Mouse (Mus musculus): ENCODE measurements around the gene Ndufaf3. TPM values are rescaled to one million over a fixed set of nuclear protein-coding genes. Genes with fewer than 3 reads are reported as not detected.

The Ndufaf3 gene
- 28.8 TPM for polyA plus RNA-seq (2014; fragmentation: Illumina TruSeq; extraction: RNeasy Lipid Tissue Mini Kit (QIAGEN cat#74804); ENCODE audit: low read depth, low replicate concordance)

GRCm38 (mm10) chr9:108566815-108567776, at the start of gene Ndufaf3:
Gene Ndufaf3 (minus strand): TSS chr9:108567434.

DNA sequence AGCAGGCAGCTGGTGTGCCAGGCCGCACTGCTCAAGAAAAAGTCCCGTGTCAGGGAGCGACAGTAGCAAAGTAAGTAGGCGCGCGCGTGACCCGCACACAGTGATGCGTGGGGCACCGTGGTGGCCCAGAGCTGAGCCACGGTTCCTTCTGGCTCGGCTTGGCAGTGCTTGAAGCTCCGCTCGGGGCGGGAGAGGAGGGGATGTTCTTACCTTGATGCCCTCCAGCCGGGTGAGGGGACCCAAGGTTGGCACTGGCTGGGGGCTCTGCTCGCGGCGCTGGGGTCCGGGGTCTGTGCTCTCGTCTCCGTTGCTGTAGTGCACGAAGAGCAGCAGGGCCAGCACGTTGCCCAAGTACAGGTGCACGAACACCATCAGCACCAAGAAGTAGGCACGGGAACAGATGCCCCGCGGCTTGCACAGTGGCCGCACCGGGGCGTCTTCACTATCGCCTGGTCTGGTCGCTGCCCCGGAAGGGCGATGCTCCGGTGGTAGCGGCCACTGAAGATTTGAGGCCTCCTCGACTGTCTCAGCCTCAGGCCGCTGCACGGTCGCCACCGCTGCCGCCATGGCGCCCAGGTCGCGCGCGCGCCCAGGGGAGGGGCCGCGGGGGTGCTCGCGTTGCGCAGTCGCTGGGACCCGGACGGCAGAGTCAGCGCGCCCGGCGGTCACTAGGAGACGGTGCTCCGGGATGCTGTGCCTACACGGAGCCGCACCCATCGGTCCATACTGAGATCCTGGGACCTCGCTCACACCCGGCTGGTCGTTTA, 29.9 kb upstream of the Ndufaf3 start, which contains the start of gene P4htm:
TSS of gene P4htm (minus strand) at position 670 of the 767 bp plus-strand sequence.

GRCm38 (mm10) chr9:108578545-108579343, 11.5 kb upstream of the Ndufaf3 start, which contains the start of gene Wdr6:
Gene Wdr6 (minus strand): TSS chr9:108578739.

DNA sequence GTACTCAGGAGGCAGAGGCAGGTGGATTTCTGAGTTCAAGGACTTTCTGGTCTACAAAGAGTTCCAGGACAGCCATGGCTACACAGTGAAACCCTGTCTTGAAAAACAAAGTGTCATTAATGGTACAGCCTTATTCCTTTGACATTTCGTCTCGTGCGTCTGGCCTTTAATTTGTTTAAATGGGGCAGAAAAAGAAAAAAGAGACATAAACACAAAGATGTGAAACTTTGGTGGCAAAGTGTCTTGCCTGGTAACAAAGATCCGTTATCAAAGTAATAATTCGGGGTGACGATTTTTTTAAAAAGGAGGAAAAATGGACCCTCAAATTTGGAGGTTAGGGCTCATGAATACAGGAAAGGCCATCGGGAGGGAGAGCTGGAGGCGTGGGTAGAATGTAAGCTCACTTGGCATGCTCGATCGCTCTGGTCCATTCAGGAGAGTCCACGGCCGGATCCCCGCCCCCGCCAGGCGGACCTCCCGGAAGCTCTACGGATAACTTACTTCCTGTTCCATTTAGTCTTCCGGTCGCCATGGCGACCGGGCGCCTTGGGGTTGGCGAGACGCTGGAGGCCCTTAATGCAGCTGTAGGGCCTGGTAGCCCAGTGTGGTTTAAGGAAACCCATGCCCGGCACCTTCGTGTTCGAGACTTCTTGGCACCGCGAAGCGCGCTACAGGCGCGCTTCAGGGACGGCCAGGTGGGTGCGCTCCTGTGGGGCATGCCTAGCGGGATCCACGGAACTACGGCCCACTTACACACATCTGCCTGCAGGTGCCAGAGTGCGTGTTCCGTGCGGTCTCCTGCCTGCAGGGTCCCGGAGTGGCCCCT, 2.4 kb upstream of the Ndufaf3 start, which contains the start of gene Dalrd3:
TSS of gene Dalrd3 (plus strand) at position 506 of the 826 bp plus-strand sequence.

GRCm38 (mm10) chr9:108560227-108560841, 6.9 kb downstream of the Ndufaf3 start, which contains the start of gene Impdh2:
Gene Impdh2 (plus strand): TSS chr9:108560286.

GRCm38 (mm10) chr9:108516380-108517251, 50.6 kb downstream of the Ndufaf3 start, which contains the start of gene Qrich1:
Gene Qrich1 (plus strand): TSS chr9:108516806.

Other genes starting within 250 kb of the Ndufaf3 start
- 1.8 TPM for gene Gpx1, start 228.5 kb downstream of the Ndufaf3 start, polyA plus RNA-seq (2014; fragmentation: Illumina TruSeq; extraction: RNeasy Lipid Tissue Mini Kit (QIAGEN cat#74804); ENCODE audit: low read depth, low replicate concordance)
- gene Usp4, start 219.6 kb downstream of the Ndufaf3 start, polyA plus RNA-seq (2014; fragmentation: Illumina TruSeq; extraction: RNeasy Lipid Tissue Mini Kit (QIAGEN cat#74804); ENCODE audit: low read depth, low replicate concordance) = 93.9 TPM
- 278 TPM for gene 1700102P08Rik, start 174.6 kb downstream of the Ndufaf3 start, polyA plus RNA-seq (2014; fragmentation: Illumina TruSeq; extraction: RNeasy Lipid Tissue Mini Kit (QIAGEN cat#74804); ENCODE audit: low read depth, low replicate concordance)
- gene Ccdc36, start 138.9 kb downstream of the Ndufaf3 start, polyA plus RNA-seq (2014; fragmentation: Illumina TruSeq; extraction: RNeasy Lipid Tissue Mini Kit (QIAGEN cat#74804); ENCODE audit: low read depth, low replicate concordance) = 8.6 TPM
- 10.4 TPM for gene BC048562, start 131.0 kb downstream of the Ndufaf3 start, polyA plus RNA-seq (2014; fragmentation: Illumina TruSeq; extraction: RNeasy Lipid Tissue Mini Kit (QIAGEN cat#74804); ENCODE audit: low read depth, low replicate concordance)
- 3.0 TPM for gene Ccdc71, start 106.9 kb downstream of the Ndufaf3 start, polyA plus RNA-seq (2014; fragmentation: Illumina TruSeq; extraction: RNeasy Lipid Tissue Mini Kit (QIAGEN cat#74804); ENCODE audit: low read depth, low replicate concordance)
- 1.3 TPM for gene Klhdc8b, start 105.9 kb downstream of the Ndufaf3 start, polyA plus RNA-seq (2014; fragmentation: Illumina TruSeq; extraction: RNeasy Lipid Tissue Mini Kit (QIAGEN cat#74804); ENCODE audit: low read depth, low replicate concordance)
- 2.0 TPM for gene Lamb2, start 87.7 kb downstream of the Ndufaf3 start, polyA plus RNA-seq (2014; fragmentation: Illumina TruSeq; extraction: RNeasy Lipid Tissue Mini Kit (QIAGEN cat#74804); ENCODE audit: low read depth, low replicate concordance)
- 14.4 TPM for gene Usp19, start 76.8 kb downstream of the Ndufaf3 start, polyA plus RNA-seq (2014; fragmentation: Illumina TruSeq; extraction: RNeasy Lipid Tissue Mini Kit (QIAGEN cat#74804); ENCODE audit: low read depth, low replicate concordance)
- gene Qars, start 59.7 kb downstream of the Ndufaf3 start, polyA plus RNA-seq (2014; fragmentation: Illumina TruSeq; extraction: RNeasy Lipid Tissue Mini Kit (QIAGEN cat#74804); ENCODE audit: low read depth, low replicate concordance) = 74.8 TPM
- 151 TPM for gene Qrich1, start 50.6 kb downstream of the Ndufaf3 start, polyA plus RNA-seq (2014; fragmentation: Illumina TruSeq; extraction: RNeasy Lipid Tissue Mini Kit (QIAGEN cat#74804); ENCODE audit: low read depth, low replicate concordance)
- 69.5 TPM for gene Impdh2, start 7.1 kb downstream of the Ndufaf3 start, polyA plus RNA-seq (2014; fragmentation: Illumina TruSeq; extraction: RNeasy Lipid Tissue Mini Kit (QIAGEN cat#74804); ENCODE audit: low read depth, low replicate concordance)
- 5.2 TPM for gene Dalrd3, start 2.5 kb upstream of the Ndufaf3 start, polyA plus RNA-seq (2014; fragmentation: Illumina TruSeq; extraction: RNeasy Lipid Tissue Mini Kit (QIAGEN cat#74804); ENCODE audit: low read depth, low replicate concordance)
- gene Wdr6, start 11.3 kb upstream of the Ndufaf3 start, polyA plus RNA-seq (2014; fragmentation: Illumina TruSeq; extraction: RNeasy Lipid Tissue Mini Kit (QIAGEN cat#74804); ENCODE audit: low read depth, low replicate concordance) = 0.83 TPM
- gene P4htm, start 30.2 kb upstream of the Ndufaf3 start, polyA plus RNA-seq (2014; fragmentation: Illumina TruSeq; extraction: RNeasy Lipid Tissue Mini Kit (QIAGEN cat#74804); ENCODE audit: low read depth, low replicate concordance) = 0.14 TPM
- 266 TPM for gene Arih2, start 82.0 kb upstream of the Ndufaf3 start, polyA plus RNA-seq (2014; fragmentation: Illumina TruSeq; extraction: RNeasy Lipid Tissue Mini Kit (QIAGEN cat#74804); ENCODE audit: low read depth, low replicate concordance)
- 32.2 TPM for gene Slc25a20, start 94.7 kb upstream of the Ndufaf3 start, polyA plus RNA-seq (2014; fragmentation: Illumina TruSeq; extraction: RNeasy Lipid Tissue Mini Kit (QIAGEN cat#74804); ENCODE audit: low read depth, low replicate concordance)
- 714 TPM for gene Prkar2a, start 121.9 kb upstream of the Ndufaf3 start, polyA plus RNA-seq (2014; fragmentation: Illumina TruSeq; extraction: RNeasy Lipid Tissue Mini Kit (QIAGEN cat#74804); ENCODE audit: low read depth, low replicate concordance)
- gene Ip6k2, start 216.4 kb upstream of the Ndufaf3 start, polyA plus RNA-seq (2014; fragmentation: Illumina TruSeq; extraction: RNeasy Lipid Tissue Mini Kit (QIAGEN cat#74804); ENCODE audit: low read depth, low replicate concordance) = 106 TPM
- 0.18 TPM for gene Nckipsd, start 240.9 kb upstream of the Ndufaf3 start, polyA plus RNA-seq (2014; fragmentation: Illumina TruSeq; extraction: RNeasy Lipid Tissue Mini Kit (QIAGEN cat#74804); ENCODE audit: low read depth, low replicate concordance)